Mouse (Mus musculus): ENCODE data around the gene Leng8. TPM values are rescaled to one million over a fixed set of nuclear protein-coding genes. Genes with fewer than 3 reads are reported as not detected.

Leng8 gene
- polyA plus RNA-seq, 1 experiment from 2014 or later, result 97.5 TPM

GRCm38 (mm10) chr7:4143506-4143905 is 6.7 kb downstream of the Leng8 start:
- H3K27ac ChIP-seq (replicated peaks), result no peak overlapping the region
- 95% methylated on average over 19 of the region's 19 CpGs for WGBS
- peaks cover 12% of the 10 kb centered on the region for H3K4me1 ChIP-seq (replicated peaks)
- H3K36me3 ChIP-seq, result peaks cover 89% of the 10 kb centered on the region
- ATAC-seq (ENCODE audit: low FRiP score, low read depth), result no peak
- no peak overlapping the region for H3K4me2 ChIP-seq
- H3K4me3 ChIP-seq, result no peak overlapping the region
- H3K27me3 ChIP-seq, result no peaks in the 10 kb centered on the region
- no peaks in the 10 kb centered on the region for H3K9me3 ChIP-seq
- H3K9ac ChIP-seq, result no peak overlapping the region

- Histone ChIP-seq H3K27ac (replicated peaks) (no peak overlapping the region), H3K27me3 (no peaks in the 10 kb centered on the region), H3K9me3 (no peaks in the 10 kb centered on the region), H3K9ac (no peak overlapping the region), H3K36me3 (peaks cover 85% of the 10 kb centered on the region), H3K4me1 (replicated peaks) (peaks cover 12% of the 10 kb centered on the region), H3K4me2 (no peak overlapping the region), H3K4me3 (no peak overlapping the region)
- ATAC-seq (ENCODE audit: low FRiP score, low read depth), result no peak
- WGBS, result 95% methylated on average over 13 of the region's 13 CpGs
Observed at GRCm38 (mm10) chr7:4144046-4144445, 7.2 kb downstream of the Leng8 start.

- WGBS, result 94% methylated on average over 20 of the region's 20 CpGs
- no peak overlapping the region for H3K9ac ChIP-seq
- no peak for ATAC-seq (ENCODE audit: low FRiP score, low read depth)
- no peak overlapping the region for H3K27ac ChIP-seq (replicated peaks)
- H3K4me3 ChIP-seq, result no peak overlapping the region
- peaks cover 76% of the 10 kb centered on the region for H3K36me3 ChIP-seq
- no peaks in the 10 kb centered on the region for H3K9me3 ChIP-seq
- no peaks in the 10 kb centered on the region for H3K27me3 ChIP-seq
- H3K4me1 ChIP-seq (replicated peaks), result peaks cover 16% of the 10 kb centered on the region
- no peak overlapping the region for H3K4me2 ChIP-seq
Observed at GRCm38 (mm10) chr7:4144766-4145551, 8.1 kb downstream of the Leng8 start.

GRCm38 (mm10) chr7:4145552-4146190 is 8.8 kb downstream of the Leng8 start:
- 68% methylated on average over 6 of the region's 6 CpGs for WGBS
- no peak overlapping the region for H3K4me2 ChIP-seq
- H3K4me1 ChIP-seq (replicated peaks), result peaks cover 23% of the 10 kb centered on the region
- no peak overlapping the region for H3K4me3 ChIP-seq
- H3K36me3 ChIP-seq, result peaks cover 70% of the 10 kb centered on the region
- H3K27me3 ChIP-seq, result no peaks in the 10 kb centered on the region
- no peak overlapping the region for H3K9ac ChIP-seq
- H3K27ac ChIP-seq (replicated peaks), result no peak overlapping the region
- H3K9me3 ChIP-seq, result no peaks in the 10 kb centered on the region
- ATAC-seq (ENCODE audit: low FRiP score, low read depth), result no peak

- Histone ChIP-seq H3K9ac (no peak overlapping the region), H3K4me2 (no peak overlapping the region), H3K27ac (replicated peaks) (no peak overlapping the region), H3K4me3 (no peak overlapping the region), H3K9me3 (no peaks in the 10 kb centered on the region), H3K36me3 (peaks cover 62% of the 10 kb centered on the region), H3K27me3 (peaks cover 8% of the 10 kb centered on the region), H3K4me1 (replicated peaks) (peaks cover 32% of the 10 kb centered on the region)
- WGBS, result 92% methylated on average over 23 of the region's 23 CpGs
- no peak for ATAC-seq (ENCODE audit: low FRiP score, low read depth)
Observed at GRCm38 (mm10) chr7:4146241-4147180, 9.7 kb downstream of the Leng8 start.

GRCm38 (mm10) chr7:4147371-4147770 is 10.5 kb downstream of the Leng8 start:
- H3K9ac ChIP-seq, result no peak overlapping the region
- peaks cover 34% of the 10 kb centered on the region for H3K4me1 ChIP-seq (replicated peaks)
- no peak for ATAC-seq (ENCODE audit: low FRiP score, low read depth)
- WGBS, result 89% methylated on average over 19 of the region's 20 CpGs
- no peak overlapping the region for H3K4me3 ChIP-seq
- peaks cover 53% of the 10 kb centered on the region for H3K36me3 ChIP-seq
- no peak overlapping the region for H3K27ac ChIP-seq (replicated peaks)
- no peak overlapping the region for H3K4me2 ChIP-seq
- H3K27me3 ChIP-seq, result peaks cover 15% of the 10 kb centered on the region
- no peaks in the 10 kb centered on the region for H3K9me3 ChIP-seq

GRCm38 (mm10) chr7:4147836-4148235 is 11.0 kb downstream of the Leng8 start:
- peaks cover 48% of the 10 kb centered on the region for H3K36me3 ChIP-seq
- ATAC-seq (ENCODE audit: low FRiP score, low read depth), result no peak
- no peaks in the 10 kb centered on the region for H3K9me3 ChIP-seq
- no peak overlapping the region for H3K9ac ChIP-seq
- WGBS, result 87% methylated on average over 4 of the region's 4 CpGs
- H3K4me2 ChIP-seq, result 0 out of 2 replicates have a peak overlapping the region, but pooled peaks have one; percentile 93
- peaks cover 34% of the 10 kb centered on the region for H3K4me1 ChIP-seq (replicated peaks)
- no peak overlapping the region for H3K4me3 ChIP-seq
- H3K27me3 ChIP-seq, result peaks cover 15% of the 10 kb centered on the region
- H3K27ac ChIP-seq (replicated peaks), result no peak overlapping the region

GRCm38 (mm10) chr7:4148341-4149208 is 11.7 kb downstream of the Leng8 start:
- Histone ChIP-seq H3K4me1 (replicated peaks) (peaks cover 34% of the 10 kb centered on the region), H3K4me3 (peak overlapping the region; percentile 64), H3K9me3 (no peaks in the 10 kb centered on the region), H3K36me3 (peaks cover 41% of the 10 kb centered on the region), H3K27ac (replicated peaks) (peak overlapping the region; percentile 94), H3K27me3 (peaks cover 17% of the 10 kb centered on the region), H3K4me2 (peak overlapping the region; percentile 93), H3K9ac (peak overlapping the region; percentile 73)
- WGBS, result 24% methylated on average over 18 of the region's 18 CpGs
- peak; percentile 47 for ATAC-seq (ENCODE audit: low FRiP score, low read depth)

GRCm38 (mm10) chr7:4149209-4150054 is 12.6 kb downstream of the Leng8 start:
- peak overlapping the region; percentile 73 for H3K9ac ChIP-seq
- H3K4me2 ChIP-seq, result peak overlapping the region; percentile 93
- WGBS, result under 1% methylated on average over 64 of the region's 64 CpGs
- H3K4me1 ChIP-seq (replicated peaks), result peaks cover 34% of the 10 kb centered on the region
- peak; percentile 75 for ATAC-seq (ENCODE audit: low FRiP score, low read depth)
- H3K36me3 ChIP-seq, result peaks cover 32% of the 10 kb centered on the region
- peak overlapping the region; percentile 94 for H3K27ac ChIP-seq (replicated peaks)
- no peaks in the 10 kb centered on the region for H3K9me3 ChIP-seq
- H3K27me3 ChIP-seq, result peaks cover 20% of the 10 kb centered on the region
- peak overlapping the region; percentile 64 for H3K4me3 ChIP-seq

- peak within 1 kb of the TSS; percentile 94 for H3K27ac ChIP-seq (replicated peaks)
- peaks cover 34% of the 10 kb centered on the region for H3K4me1 ChIP-seq (replicated peaks)
- H3K4me3 ChIP-seq, result peak within 1 kb of the TSS; percentile 64
- peaks cover 26% of the 10 kb centered on the region for H3K36me3 ChIP-seq
- peak; percentile 35 for ATAC-seq (ENCODE audit: low FRiP score, low read depth)
- peaks cover 20% of the 10 kb centered on the region for H3K27me3 ChIP-seq
- peak within 1 kb of the TSS; percentile 93 for H3K4me2 ChIP-seq
- 1% methylated on average over 14 of the region's 14 CpGs for WGBS
- H3K9me3 ChIP-seq, result no peaks in the 10 kb centered on the region
- H3K9ac ChIP-seq, result peak within 1 kb of the TSS; percentile 73
Observed at GRCm38 (mm10) chr7:4150059-4150541, 13.3 kb downstream of the Leng8 start, which contains the start of gene Leng9. TSS of gene Leng9 (minus strand) at chr7:4150374.
